8 mouse cellular contexts compared by ENCODE assay signal in genomic region chr9:14380386-14381285, GRCm38 (mm10). TPM values are rescaled to one million over a fixed set of nuclear protein-coding genes. Genes with fewer than 3 reads are reported as not detected.
A peak's percentile ranks its signal among the peaks of the same experiment; 100 is the strongest.
DNase-seq lines count a peak whose midpoint lies in the region; ATAC-seq and TF ChIP-seq lines count a peak whose summit lies in the region.

No protein-coding gene starts in this region.

- DNase-seq in G1E (ENCODE audit: low spot score), result peak; percentile 84
- DNase-seq in cerebellum, adult 2 months, result peak; percentile 89 to 91
- DNase-seq in forelimb bud, embryonic 11.5 days (ENCODE audit: low read depth, low spot score), result peak; percentile 64
- peak; percentile 85 for DNase-seq in layer of hippocampus, adult 9-11 months
- DNase-seq in ovary, adult 18-20 months (ENCODE audit: low spot score), result peak; percentile 82
- peak; percentile 72 for DNase-seq in thymus, adult 2 months

- peaks cover 56% of the 10 kb centered on the region for H3K4me1 ChIP-seq in G1E (ENCODE audit: insufficient read depth, low read depth, low read length)
- H3K4me1 ChIP-seq in cerebellum, adult 2 months (ENCODE audit: control insufficient read depth, insufficient read depth, low read length), result peaks cover 17% of the 10 kb centered on the region
- peaks cover 14% of the 10 kb centered on the region for H3K4me1 ChIP-seq in lung, embryonic 16.5 days (replicated peaks; ENCODE audit: control insufficient read depth, insufficient read depth, low read length)
- H3K4me1 ChIP-seq in thymus, adult 2 months (replicated peaks; ENCODE audit: control insufficient read depth, insufficient read depth, low read length), result peaks cover 8% of the 10 kb centered on the region

- H3K27me3 ChIP-seq in G1E (ENCODE audit: insufficient read depth, low read length), result no peaks in the 10 kb centered on the region
- H3K27me3 ChIP-seq in cerebellum, adult 2 months (ENCODE audit: control insufficient read depth, insufficient read depth, low read length), result no peaks in the 10 kb centered on the region
- no peaks in the 10 kb centered on the region for H3K27me3 ChIP-seq in lung, embryonic 16.5 days (ENCODE audit: control insufficient read depth, insufficient read depth, low read depth, low read length)
- H3K27me3 ChIP-seq in thymus, adult 2 months (ENCODE audit: control insufficient read depth, insufficient read depth, low read length), result no peaks in the 10 kb centered on the region; the same call in 1 of the 2 replicates

- TF ChIP-seq POLR2A in cerebellum, adult 2 months (IDR thresholded peaks at IDR 0.05; ENCODE audit: borderline replicate concordance, insufficient read depth, low read length), result peak; percentile 78; the same call in 1 of the 2 replicates
- no peak; the same call in 1 of the 2 replicates for TF ChIP-seq POLR2A in thymus, adult 2 months (IDR thresholded peaks at IDR 0.05; ENCODE audit: control insufficient read depth, extremely low read depth, insufficient read depth, low read length, poor library complexity)

- under 1% methylated on average over 76 of the region's 76 CpGs for WGBS in cerebellum, adult 2 months
- WGBS in lung, embryonic 16.5 days, result under 1% methylated on average over 73 of the region's 76 CpGs
- WGBS in thymus, adult 2 months, result under 1% methylated on average over 76 of the region's 76 CpGs

- H3K36me3 ChIP-seq in G1E (replicated peaks), result peaks cover 40% of the 10 kb centered on the region
- no peaks in the 10 kb centered on the region for H3K36me3 ChIP-seq in lung, embryonic 16.5 days (ENCODE audit: control insufficient read depth, insufficient read depth, low read length)
- H3K36me3 ChIP-seq in thymus, adult 2 months (ENCODE audit: control insufficient read depth, insufficient read depth, low read length), result no peaks in the 10 kb centered on the region

- peak overlapping the region; percentile 80 for H3K9ac ChIP-seq in lung, embryonic 16.5 days (ENCODE audit: low read length)

- ATAC-seq in G1E (ENCODE audit: extremely low read depth, insufficient number of reproducible peaks, low FRiP score, poor library complexity, severe bottlenecking), result peak; percentile 82
- peak; percentile 95 to 96 for ATAC-seq in hematopoietic stem cell, adult 5-6 weeks (replicated peaks in 1 of 2; ENCODE audit: insufficient read depth in 1 of 2, low FRiP score in 2 of 2, low TSS enrichment in 1 of 2, low read depth in 1 of 2, poor library complexity in 2 of 2, severe bottlenecking in 2 of 2)
- peak; percentile 96 for ATAC-seq in lung, embryonic 16.5 days (ENCODE audit: low read depth)

- no peak for TF ChIP-seq CTCF in G1E (IDR thresholded peaks at IDR 0.05; ENCODE audit: low read depth, low read length)
- no peak for TF ChIP-seq CTCF in cerebellum, adult 2 months (IDR thresholded peaks at IDR 0.05; ENCODE audit: borderline replicate concordance, insufficient read depth, low read depth, low read length)
- TF ChIP-seq CTCF in thymus, adult 2 months (IDR thresholded peaks at IDR 0.05; ENCODE audit: borderline replicate concordance, control insufficient read depth, extremely low read depth, insufficient read depth, low read length, poor library complexity), result 0 out of 2 replicates have a peak, but pooled peaks have one; percentile 53

- peak overlapping the region; percentile 84 for H3K4me3 ChIP-seq in G1E (ENCODE audit: low read depth, low read length)
- H3K4me3 ChIP-seq in cerebellum, adult 2 months (replicated peaks; ENCODE audit: insufficient read depth, low read depth, low read length), result peak overlapping the region; percentile 81
- peak overlapping the region; percentile 66 for H3K4me3 ChIP-seq in lung, embryonic 16.5 days (ENCODE audit: low read length)
- H3K4me3 ChIP-seq in thymus, adult 2 months (ENCODE audit: control insufficient read depth, insufficient read depth, low read length), result peak overlapping the region; percentile 57

- no peaks in the 10 kb centered on the region for H3K9me3 ChIP-seq in G1E (replicated peaks)
- no peaks in the 10 kb centered on the region for H3K9me3 ChIP-seq in lung, embryonic 16.5 days (ENCODE audit: control insufficient read depth, low read length)

- H3K27ac ChIP-seq in cerebellum, adult 2 months (ENCODE audit: insufficient read depth, low read length), result peak overlapping the region; percentile 96
- H3K27ac ChIP-seq in lung, embryonic 16.5 days (ENCODE audit: low read length), result peak overlapping the region; percentile 78
- no peak overlapping the region for H3K27ac ChIP-seq in thymus, adult 2 months (ENCODE audit: control insufficient read depth, insufficient read depth, low read length)

- H3K4me2 ChIP-seq in lung, embryonic 16.5 days (ENCODE audit: low read depth, low read length), result peak overlapping the region; percentile 96

RNA-seq across cellular contexts. Expression of gene Endod1, which starts 0.7 kb away (rescaled TPM):
- total RNA-seq in G1E (2014; fragmentation: Nextera tagmentation), result 2.2 and 26.7 TPM in 2 replicates
- total RNA-seq in G1E (2017), result 6.1 and 7.5 TPM in 2 replicates
- 5.1 and 5.7 TPM in 2 replicates for polyA plus RNA-seq in G1E (2012)
- polyA plus RNA-seq in cerebellum, adult 2 months (2012; rRNA removed), result 106 and 123 TPM in 2 replicates
- 8.9 and 14.4 TPM in 2 replicates for total RNA-seq in hematopoietic stem cell, adult 5-6 weeks (2017)
- polyA plus RNA-seq in lung, embryonic 16.5 days (2015; fragmentation: Nextera tagmentation; extraction: Ambion mirVana), result 18.5 and 20.9 TPM in 2 replicates
- 62.3 and 64.2 TPM in 2 replicates for polyA plus RNA-seq in thymus, adult 2 months (2012; rRNA removed)
